Mouse (Mus musculus) liver, embryonic 15.5 days (tissue): ENCODE results near the gene Barx2. TPM values are rescaled to one million over a fixed set of nuclear protein-coding genes. Genes with fewer than 3 reads are reported as not detected.

Experiments
- ATAC-seq: fragments of 200-750 bp; cut with Nextera tagmentation; 2 replicates; pipeline ENCODE4 v1.8.0; 2017; ENCODE audit warnings: moderate number of reproducible peaks, mild to moderate bottlenecking, moderate library complexity; ENCODE audit not compliant: insufficient read depth
- H3K27ac ChIP-seq: fragments of 300-500 bp; sonication (generic); replicated peaks from 2 replicates; pipeline ENCODE4 v1.5.1; 2015; ENCODE audit warnings: mild to moderate bottlenecking, inconsistent platforms
- H3K27me3 ChIP-seq: fragments of 300-500 bp; sonication (generic); 2 replicates; pipeline ENCODE4 v1.6.1; 2015; ENCODE audit warnings: mild to moderate bottlenecking, inconsistent platforms
- H3K36me3 ChIP-seq: fragments of 300-500 bp; sonication (generic); replicated peaks from 2 replicates; pipeline ENCODE4 v1.6.1; 2015; ENCODE audit warnings: moderate library complexity, mild to moderate bottlenecking, inconsistent platforms
- H3K4me1 ChIP-seq: fragments of 300-500 bp; sonication (generic); replicated peaks from 2 replicates; pipeline ENCODE4 v1.6.1; 2015; ENCODE audit warnings: inconsistent platforms
- H3K4me2 ChIP-seq: fragments of 300-500 bp; sonication (generic); 2 replicates; pipeline ENCODE4 v1.6.1; 2015; ENCODE audit warnings: moderate library complexity, mild to moderate bottlenecking, inconsistent platforms
- H3K4me3 ChIP-seq: fragments of 300-500 bp; sonication (generic); replicated peaks from 2 replicates; pipeline ENCODE4 v1.5.1; 2015; ENCODE audit warnings: mild to moderate bottlenecking, inconsistent platforms
- H3K9ac ChIP-seq: fragments of 300-500 bp; sonication (generic); 2 replicates; pipeline ENCODE4 v1.6.1; 2015; ENCODE audit warnings: moderate library complexity, mild to moderate bottlenecking, inconsistent platforms
- H3K9me3 ChIP-seq: fragments of 300-500 bp; sonication (generic); replicated peaks from 2 replicates; pipeline ENCODE4 v1.6.1; 2016; ENCODE audit warnings: inconsistent platforms
- WGBS: fragments of 180-500 bp; shearing (Covaris S2); methylation state at CpG from one replicate; pipeline ENCODE4 v1.1.7; 2015; ENCODE audit warnings: mixed read lengths; ENCODE audit not compliant: insufficient replicate concordance; 5-methylcytosine and 5-hydroxymethylcytosine counted together
- polyA plus RNA-seq: library from polyadenylated mRNA; unstranded; fragments of >200 nt; fragmentation: Nextera tagmentation; extraction: Ambion mirVana; gene quantifications from 2 replicates; pipeline ENCODE4 v1.2.1, GENCODE M21; 2015

The Barx2 gene
- polyA plus RNA-seq, 1 experiment from 2014 or later: not detected

- WGBS: 35% methylated on average over 3 of the region's 3 CpGs
- Histone ChIP-seq H3K27me3 (no peaks in the 10 kb centered on the region), H3K4me2 (no peak overlapping the region), H3K9me3 (no peaks in the 10 kb centered on the region), H3K4me1 (no peaks in the 10 kb centered on the region), H3K9ac (no peak overlapping the region), H3K27ac (no peak overlapping the region), H3K36me3 (no peaks in the 10 kb centered on the region), H3K4me3 (no peak overlapping the region)
- no peak for ATAC-seq
Measured at GRCm38 (mm10) chr9:31886258-31886657, 27.0 kb downstream of the Barx2 start.

- Histone ChIP-seq H3K27me3 (no peaks in the 10 kb centered on the region), H3K4me2 (no peak overlapping the region), H3K36me3 (no peaks in the 10 kb centered on the region), H3K27ac (no peak overlapping the region), H3K4me1 (no peaks in the 10 kb centered on the region), H3K9me3 (no peaks in the 10 kb centered on the region), H3K4me3 (no peak overlapping the region), H3K9ac (no peak overlapping the region)
- no peak for ATAC-seq
- WGBS: 66% methylated on average over 2 of the region's 2 CpGs
Measured at GRCm38 (mm10) chr9:31882376-31882775, 30.9 kb downstream of the Barx2 start.

DNA sequence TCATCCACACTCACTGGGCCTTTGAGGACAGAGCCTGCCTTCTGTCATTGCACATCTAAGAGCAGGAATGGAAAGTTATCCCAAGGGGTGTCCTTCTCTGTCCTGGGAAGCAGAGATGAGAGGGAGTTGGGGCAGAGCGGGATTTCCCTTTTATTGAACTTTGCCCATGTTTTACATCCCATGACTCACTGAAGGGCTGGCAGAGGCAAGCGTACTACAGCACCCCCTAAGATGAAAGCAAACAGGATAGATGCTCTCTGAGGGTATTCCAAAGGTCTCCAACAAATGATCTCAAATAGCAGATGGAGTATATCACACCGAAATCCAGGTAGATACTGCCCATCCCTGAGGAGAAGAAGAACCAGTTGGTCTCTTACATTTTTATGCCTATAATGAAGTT, 37.7 kb downstream of the Barx2 start:
- no peak overlapping the region for H3K27ac ChIP-seq
- no peaks in the 10 kb centered on the region for H3K36me3 ChIP-seq
- H3K9ac ChIP-seq: no peak overlapping the region
- no peak for ATAC-seq
- no peaks in the 10 kb centered on the region for H3K4me1 ChIP-seq
- H3K27me3 ChIP-seq: no peaks in the 10 kb centered on the region
- no peak overlapping the region for H3K4me2 ChIP-seq
- WGBS: 57% methylated on average over 3 of the region's 3 CpGs
- no peaks in the 10 kb centered on the region for H3K9me3 ChIP-seq
- no peak overlapping the region for H3K4me3 ChIP-seq

DNA sequence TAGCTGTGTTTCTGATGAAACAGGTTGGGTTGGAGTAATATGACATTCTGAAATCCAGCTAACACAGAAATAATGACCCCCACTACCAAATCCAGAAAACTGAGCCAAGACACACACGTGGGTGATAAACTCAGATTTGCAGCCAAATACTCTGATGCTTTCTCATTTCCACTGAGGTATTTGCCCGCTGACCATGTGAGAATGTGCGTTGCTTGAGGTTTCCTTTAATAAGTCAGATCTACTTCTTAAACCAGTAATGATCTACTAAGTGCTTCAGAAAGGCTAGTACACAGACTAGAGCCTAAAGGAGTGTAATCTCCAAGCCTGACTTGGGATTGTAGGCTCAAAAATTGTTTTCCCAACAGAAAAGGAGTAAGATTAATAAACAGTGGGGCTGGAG, 39.0 kb downstream of the Barx2 start:
- Histone ChIP-seq H3K4me3 (no peak overlapping the region), H3K9me3 (no peaks in the 10 kb centered on the region), H3K36me3 (no peaks in the 10 kb centered on the region), H3K27ac (no peak overlapping the region), H3K9ac (no peak overlapping the region), H3K4me1 (no peaks in the 10 kb centered on the region), H3K27me3 (no peaks in the 10 kb centered on the region), H3K4me2 (no peak overlapping the region)
- 63% methylated on average over 3 of the region's 3 CpGs for WGBS
- ATAC-seq: no peak

DNA sequence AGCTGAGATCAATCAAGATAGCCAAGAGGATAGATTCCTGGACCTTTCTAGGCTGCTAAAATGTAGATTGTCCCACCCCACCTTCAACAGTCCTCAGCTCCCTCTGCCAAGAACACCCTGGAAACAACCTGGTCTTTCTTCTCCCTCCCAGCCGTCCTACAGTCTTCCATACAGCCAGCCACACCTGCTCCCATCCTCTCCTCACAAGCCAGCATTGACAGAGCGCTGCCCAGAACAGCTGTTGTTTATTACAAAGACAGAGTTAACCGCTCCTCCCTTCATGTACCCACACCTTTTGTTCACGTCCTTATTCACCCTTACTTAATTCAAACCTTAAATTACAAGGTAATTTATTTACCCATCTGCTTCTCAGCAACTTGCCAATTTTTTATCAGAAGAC, 41.9 kb downstream of the Barx2 start:
- ATAC-seq: no peak
- Histone ChIP-seq H3K4me3 (no peak overlapping the region), H3K9me3 (no peaks in the 10 kb centered on the region), H3K27me3 (no peaks in the 10 kb centered on the region), H3K36me3 (no peaks in the 10 kb centered on the region), H3K9ac (no peak overlapping the region), H3K4me1 (no peaks in the 10 kb centered on the region), H3K4me2 (no peak overlapping the region), H3K27ac (no peak overlapping the region)
- 57% methylated on average over 4 of the region's 4 CpGs for WGBS

DNA sequence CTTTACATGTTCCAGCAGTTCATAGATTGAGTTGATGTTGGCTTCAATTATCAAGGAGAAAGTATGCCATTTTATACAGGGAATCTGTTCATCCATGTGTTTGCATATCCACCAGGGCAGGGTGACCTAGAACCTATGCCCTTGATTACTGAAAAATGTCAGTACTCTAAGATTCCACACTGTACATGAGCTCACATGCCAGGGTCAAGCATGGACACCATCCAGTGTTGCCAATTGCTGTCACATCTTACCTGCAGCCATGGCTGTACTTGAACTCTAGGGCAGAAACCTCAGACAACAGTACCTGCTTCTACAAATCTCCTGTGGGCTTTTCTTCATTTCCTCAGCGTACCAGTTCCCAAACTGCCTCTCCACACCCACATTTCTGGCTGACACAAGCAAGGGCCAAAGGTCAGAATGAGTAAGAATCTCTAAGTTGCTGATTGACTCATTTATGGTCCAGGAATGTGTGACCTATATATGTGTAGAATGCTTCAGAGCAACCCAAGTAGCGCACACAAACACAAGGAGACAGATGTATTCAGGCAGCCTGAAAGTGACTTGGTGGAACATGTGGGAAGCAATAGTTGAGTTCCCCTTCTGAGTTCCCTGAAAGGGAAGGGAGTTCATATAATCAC, 44.3 kb downstream of the Barx2 start:
- no peak overlapping the region for H3K27ac ChIP-seq
- 66% methylated on average over 2 of the region's 2 CpGs for WGBS
- no peak for ATAC-seq

DNA sequence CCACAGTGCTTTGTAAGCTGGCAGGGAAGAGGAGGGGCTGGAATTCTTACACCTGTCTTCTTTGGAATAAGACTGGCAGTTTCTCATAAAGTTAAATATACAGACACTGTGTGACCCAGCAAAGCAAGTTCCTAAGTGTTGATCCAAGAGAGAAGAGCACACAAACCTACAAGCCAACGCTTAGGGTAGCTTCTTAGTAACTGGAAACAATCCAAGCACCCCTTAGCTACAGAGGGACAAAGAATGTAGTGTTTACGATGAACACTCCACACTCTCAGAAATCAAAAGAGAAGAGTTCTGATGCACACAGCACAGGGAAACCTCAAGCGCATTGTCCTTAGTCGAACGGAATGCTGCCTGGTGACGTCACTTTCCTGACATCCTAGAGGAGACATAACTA, 49.4 kb downstream of the Barx2 start:
- Histone ChIP-seq H3K4me3 (no peak overlapping the region), H3K36me3 (no peaks in the 10 kb centered on the region), H3K9ac (no peak overlapping the region), H3K9me3 (no peaks in the 10 kb centered on the region), H3K4me2 (no peak overlapping the region), H3K27ac (no peak overlapping the region), H3K27me3 (peaks cover under 1% of the 10 kb centered on the region), H3K4me1 (no peaks in the 10 kb centered on the region)
- WGBS: 65% methylated on average over 6 of the region's 6 CpGs
- no peak for ATAC-seq

More for the DNA sequence above, 44.3 kb downstream of the Barx2 start:
- H3K36me3 ChIP-seq: no peaks in the 10 kb centered on the region
- no peak overlapping the region for H3K4me3 ChIP-seq
- no peaks in the 10 kb centered on the region for H3K27me3 ChIP-seq
- H3K9ac ChIP-seq: no peak overlapping the region
- H3K9me3 ChIP-seq: no peaks in the 10 kb centered on the region
- H3K4me1 ChIP-seq: no peaks in the 10 kb centered on the region
- H3K4me2 ChIP-seq: no peak overlapping the region

DNA sequence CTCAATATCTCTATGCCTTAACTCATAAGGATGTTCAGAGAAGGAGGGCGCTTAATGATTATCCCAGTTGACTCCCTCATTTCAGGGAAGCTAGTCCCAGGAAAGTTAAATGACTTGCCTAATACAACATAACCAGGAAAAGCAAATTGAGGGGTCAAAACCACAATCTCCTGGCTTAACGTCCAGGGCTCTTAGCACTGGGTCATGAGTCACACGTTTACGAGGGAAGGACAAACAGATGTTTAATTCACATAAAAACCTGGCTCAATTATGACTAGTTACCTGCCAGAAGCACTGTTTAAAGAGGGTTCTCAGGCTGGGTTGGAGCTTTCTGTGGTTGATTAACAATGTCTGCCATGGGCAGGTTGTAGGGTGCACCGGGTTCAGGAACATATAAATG, 53.8 kb downstream of the Barx2 start:
- no peaks in the 10 kb centered on the region for H3K4me1 ChIP-seq
- H3K9me3 ChIP-seq: no peaks in the 10 kb centered on the region
- no peak overlapping the region for H3K9ac ChIP-seq
- H3K27me3 ChIP-seq: peaks cover 9% of the 10 kb centered on the region
- 43% methylated on average over 5 of the region's 5 CpGs for WGBS
- no peak overlapping the region for H3K4me3 ChIP-seq
- ATAC-seq: no peak
- no peak overlapping the region for H3K4me2 ChIP-seq
- no peak overlapping the region for H3K27ac ChIP-seq
- no peaks in the 10 kb centered on the region for H3K36me3 ChIP-seq

GRCm38 (mm10) chr9:31858720-31859340, 54.4 kb downstream of the Barx2 start:
- ATAC-seq: no peak
- Histone ChIP-seq H3K27ac (no peak overlapping the region), H3K9ac (no peak overlapping the region), H3K4me1 (no peaks in the 10 kb centered on the region), H3K4me2 (no peak overlapping the region), H3K36me3 (no peaks in the 10 kb centered on the region), H3K4me3 (no peak overlapping the region), H3K27me3 (peaks cover 9% of the 10 kb centered on the region), H3K9me3 (no peaks in the 10 kb centered on the region)
- 6% methylated on average over 20 of the region's 20 CpGs for WGBS

- no peak overlapping the region for H3K4me3 ChIP-seq
- H3K27me3 ChIP-seq: peaks cover 9% of the 10 kb centered on the region
- 48% methylated on average over 1 of the region's 1 CpGs for WGBS
- no peak overlapping the region for H3K4me2 ChIP-seq
- no peaks in the 10 kb centered on the region for H3K36me3 ChIP-seq
- H3K9ac ChIP-seq: no peak overlapping the region
- no peaks in the 10 kb centered on the region for H3K9me3 ChIP-seq
- H3K27ac ChIP-seq: no peak overlapping the region
- ATAC-seq: no peak
- no peaks in the 10 kb centered on the region for H3K4me1 ChIP-seq
Measured at GRCm38 (mm10) chr9:31857512-31857911, 55.8 kb downstream of the Barx2 start.

DNA sequence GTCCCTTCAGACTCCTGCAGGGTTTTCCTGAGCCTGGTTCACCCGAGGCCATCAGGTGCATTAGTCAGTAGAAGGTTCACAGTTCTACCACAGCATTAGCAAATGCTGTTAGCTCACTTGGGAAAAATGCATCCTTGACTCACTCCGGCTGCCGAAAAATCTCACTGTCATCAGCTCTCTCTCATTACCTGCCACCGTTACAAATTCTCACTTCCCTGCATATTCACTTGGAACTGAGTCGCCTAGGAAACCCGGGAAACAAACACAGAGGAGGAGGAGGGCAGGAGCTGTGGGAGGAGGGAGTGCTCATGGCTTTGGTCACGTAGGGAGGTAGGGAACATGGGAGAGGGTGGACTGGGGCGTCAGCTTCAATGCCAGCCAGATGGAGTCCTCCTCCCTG, 56.8 kb downstream of the Barx2 start:
- Histone ChIP-seq H3K27ac (no peak overlapping the region), H3K4me3 (no peak overlapping the region), H3K36me3 (no peaks in the 10 kb centered on the region), H3K9ac (no peak overlapping the region), H3K4me1 (no peaks in the 10 kb centered on the region), H3K9me3 (no peaks in the 10 kb centered on the region), H3K4me2 (no peak overlapping the region), H3K27me3 (peaks cover 9% of the 10 kb centered on the region)
- 33% methylated on average over 8 of the region's 8 CpGs for WGBS
- no peak for ATAC-seq

DNA sequence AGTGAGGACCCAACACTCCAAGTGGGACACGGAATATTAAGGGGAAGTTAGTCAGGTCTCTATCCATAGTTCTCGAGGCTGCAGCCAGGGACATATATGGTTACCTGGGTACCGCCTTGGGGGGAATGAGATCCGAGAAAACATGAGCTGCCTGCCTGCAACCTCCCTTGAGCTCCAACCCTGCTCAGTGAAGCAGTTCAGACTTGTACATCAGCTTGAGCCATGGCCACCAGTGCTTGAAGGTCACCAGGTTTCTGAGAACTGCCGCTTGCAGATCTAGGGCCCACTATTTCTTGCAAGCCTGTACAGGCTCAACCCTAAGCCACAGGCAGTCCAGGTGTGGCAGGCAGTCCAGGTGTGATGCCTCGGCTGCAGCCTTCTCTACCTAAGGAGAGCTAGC, 57.6 kb downstream of the Barx2 start:
- WGBS: 57% methylated on average over 6 of the region's 6 CpGs
- no peaks in the 10 kb centered on the region for H3K9me3 ChIP-seq
- no peak overlapping the region for H3K9ac ChIP-seq
- ATAC-seq: no peak
- no peaks in the 10 kb centered on the region for H3K4me1 ChIP-seq
- no peak overlapping the region for H3K4me2 ChIP-seq
- H3K36me3 ChIP-seq: no peaks in the 10 kb centered on the region
- H3K27ac ChIP-seq: no peak overlapping the region
- H3K4me3 ChIP-seq: no peak overlapping the region
- peaks cover 9% of the 10 kb centered on the region for H3K27me3 ChIP-seq
